18 mouse cellular contexts compared by ENCODE assay signal in the genomic region with DNA sequence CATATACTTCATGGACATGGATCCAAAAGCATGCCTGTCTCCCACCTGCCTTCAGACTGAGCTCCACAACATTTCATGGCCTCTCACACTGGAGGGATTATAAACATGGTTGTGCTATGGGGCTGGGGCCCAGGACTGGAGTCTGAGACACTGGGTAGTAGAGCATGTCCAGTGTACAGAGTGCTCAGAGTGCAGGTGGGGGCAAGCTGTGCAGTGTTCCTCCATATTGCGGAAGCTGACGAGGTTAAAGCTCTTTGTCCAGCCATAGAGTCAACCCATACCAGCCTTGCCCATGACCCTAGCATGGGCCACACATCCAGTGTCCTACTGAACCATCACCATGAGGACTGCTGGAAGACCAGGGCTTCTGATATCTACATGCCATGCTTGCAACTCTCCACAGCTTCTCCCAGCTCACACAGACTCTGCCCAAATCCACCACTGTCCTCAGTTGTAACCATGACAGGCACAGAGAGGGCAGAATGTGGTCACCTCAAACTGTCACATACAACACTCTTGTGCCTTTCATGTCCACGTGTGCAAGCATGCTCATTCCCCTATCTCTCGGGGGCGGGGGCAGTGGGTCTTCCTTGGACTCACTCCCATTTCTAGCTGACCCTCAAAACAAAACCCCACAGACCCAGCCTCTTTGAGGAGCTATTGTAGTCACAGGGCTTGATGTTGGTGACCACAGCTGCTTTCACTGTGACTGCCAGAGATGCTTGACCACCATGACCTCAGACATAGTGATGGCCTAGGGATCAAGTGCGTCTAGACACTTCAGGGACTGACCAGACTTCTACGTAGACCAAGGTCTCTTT. TPM values are rescaled to one million over a fixed set of nuclear protein-coding genes. Genes with fewer than 3 reads are reported as not detected.
DNase-seq lines count a peak whose midpoint lies in the region; ATAC-seq and TF ChIP-seq lines count a peak whose summit lies in the region.
"Had no signal": no experiment of that assay in that cellular context is flagged by ENCODE, and none has a peak within 500 bp of the region (broad histone marks: within the 10 kb centered on the region; RNA-seq: fewer than 3 reads in every experiment).

No protein-coding gene starts in this region.

- TF ChIP-seq POLR2A in bone marrow, adult 2 months (IDR thresholded peaks at IDR 0.05; ENCODE audit: borderline replicate concordance, control insufficient read depth, low read depth, low read length): no peak

- no peaks in the 10 kb centered on the region for H3K27me3 ChIP-seq in kidney, postnatal 0 days (ENCODE audit: insufficient read depth, low read length)
- no peaks in the 10 kb centered on the region for H3K27me3 ChIP-seq in midbrain, embryonic 14.5 days (ENCODE audit: control insufficient read depth, insufficient read depth, low read length)
- no peaks in the 10 kb centered on the region for H3K27me3 ChIP-seq in midbrain, embryonic 10.5 days (ENCODE audit: low read depth, poor library complexity, severe bottlenecking)
- H3K27me3 ChIP-seq: forebrain, embryonic 15.5 days; heart, embryonic 13.5 days; hindbrain, embryonic 15.5 days had no signal

- 83% methylated on average over 7 of the region's 7 CpGs for WGBS in kidney, postnatal 0 days
- 90% methylated on average over 7 of the region's 7 CpGs for WGBS in midbrain, embryonic 14.5 days
- 91% methylated on average over 7 of the region's 7 CpGs for WGBS in midbrain, embryonic 10.5 days
- WGBS in bone marrow, adult 2 months: 80% methylated on average over 7 of the region's 7 CpGs

- DNase-seq in kidney, postnatal 0 days (ENCODE audit: low spot score): no peak
- DNase-seq in kidney, adult 18-20 months: no peak
- no peak for DNase-seq in midbrain, embryonic 14.5 days
- DNase-seq in midbrain, embryonic 10.5 days (ENCODE audit: low spot score): no peak
- DNase-seq in layer of hippocampus, adult 2 months (ENCODE audit: low spot score in 2 of 2): no peak
- no peak for DNase-seq in c-Kit-positive CD71-positive TER-119-positive erythroid progenitor cells, embryonic 14.5 days (ENCODE audit: low spot score)
- DNase-seq: adrenal gland, postnatal 10 days; cerebellum, adult 2 months; cerebellum, postnatal 10 days; gastrocnemius, postnatal 36 days; heart, adult 11 months; heart, postnatal 36 days had no signal

- no peaks in the 10 kb centered on the region for H3K36me3 ChIP-seq in kidney, postnatal 0 days (ENCODE audit: insufficient read depth, low read length)
- H3K36me3 ChIP-seq in midbrain, embryonic 14.5 days (ENCODE audit: control insufficient read depth, insufficient read depth, low read length): no peaks in the 10 kb centered on the region
- H3K36me3 ChIP-seq in midbrain, embryonic 10.5 days: no peaks in the 10 kb centered on the region
- H3K36me3 ChIP-seq: forebrain, embryonic 15.5 days; heart, embryonic 13.5 days; hindbrain, embryonic 15.5 days had no signal

- no peaks in the 10 kb centered on the region for H3K4me1 ChIP-seq in kidney, postnatal 0 days (replicated peaks; ENCODE audit: insufficient read depth, low read length)
- no peaks in the 10 kb centered on the region for H3K4me1 ChIP-seq in midbrain, embryonic 14.5 days (ENCODE audit: control insufficient read depth, insufficient read depth, low read length)
- H3K4me1 ChIP-seq in midbrain, embryonic 10.5 days: no peaks in the 10 kb centered on the region
- peaks cover 6% of the 10 kb centered on the region; the same call in 1 of the 2 replicates for H3K4me1 ChIP-seq in bone marrow, adult 2 months (ENCODE audit: control insufficient read depth, insufficient read depth, low read length)
- H3K4me1 ChIP-seq: forebrain, embryonic 15.5 days; heart, embryonic 13.5 days; hindbrain, embryonic 15.5 days had no signal

- peak; percentile 29; the same call in 1 of the 2 replicates for ATAC-seq in kidney, postnatal 0 days (replicated peaks; ENCODE audit: low FRiP score, low read depth)
- ATAC-seq in midbrain, embryonic 14.5 days (ENCODE audit: low FRiP score, low TSS enrichment): 0 out of 2 replicates have a peak, but pooled peaks have one; percentile 50
- ATAC-seq: CD4-positive, CD25-positive, alpha-beta regulatory T cell, adult 4 months; forebrain, embryonic 15.5 days had no signal

- no peak overlapping the region for H3K27ac ChIP-seq in kidney, postnatal 0 days
- no peak overlapping the region for H3K27ac ChIP-seq in midbrain, embryonic 14.5 days (replicated peaks; ENCODE audit: low read depth, low read length)
- H3K27ac ChIP-seq in midbrain, embryonic 10.5 days (replicated peaks): no peak overlapping the region
- H3K27ac ChIP-seq in bone marrow, adult 2 months (ENCODE audit: control insufficient read depth, insufficient read depth, low read depth, low read length, poor library complexity): peak overlapping the region; percentile 34
- no peak overlapping the region for H3K27ac ChIP-seq in layer of hippocampus, adult 2 months
- H3K27ac ChIP-seq: forebrain, embryonic 15.5 days; heart, embryonic 13.5 days; hindbrain, embryonic 15.5 days had no signal

- no peaks in the 10 kb centered on the region for H3K9me3 ChIP-seq in kidney, postnatal 0 days (replicated peaks; ENCODE audit: low read length)
- no peaks in the 10 kb centered on the region for H3K9me3 ChIP-seq in midbrain, embryonic 14.5 days (ENCODE audit: control insufficient read depth, low read length)
- no peaks in the 10 kb centered on the region for H3K9me3 ChIP-seq in midbrain, embryonic 10.5 days (replicated peaks)
- H3K9me3 ChIP-seq: forebrain, embryonic 15.5 days; heart, embryonic 13.5 days; hindbrain, embryonic 15.5 days had no signal

- no peak overlapping the region for H3K4me3 ChIP-seq in kidney, postnatal 0 days (replicated peaks; ENCODE audit: low read depth, low read length)
- H3K4me3 ChIP-seq in midbrain, embryonic 14.5 days (replicated peaks; ENCODE audit: low read depth, low read length): no peak overlapping the region
- H3K4me3 ChIP-seq in midbrain, embryonic 10.5 days: no peak overlapping the region
- H3K4me3 ChIP-seq in bone marrow, adult 2 months (replicated peaks; ENCODE audit: control insufficient read depth, low read depth, low read length): no peak overlapping the region
- H3K4me3 ChIP-seq in layer of hippocampus, adult 2 months: no peak overlapping the region
- H3K4me3 ChIP-seq: forebrain, embryonic 15.5 days; heart, embryonic 13.5 days; hindbrain, embryonic 15.5 days had no signal

- no peak overlapping the region for H3K9ac ChIP-seq in kidney, postnatal 0 days (ENCODE audit: low read depth, low read length)
- H3K9ac ChIP-seq in midbrain, embryonic 14.5 days (replicated peaks; ENCODE audit: low read length): no peak overlapping the region
- H3K9ac ChIP-seq: forebrain, embryonic 15.5 days; heart, embryonic 13.5 days; hindbrain, embryonic 15.5 days had no signal

- no peak overlapping the region for H3K4me2 ChIP-seq in kidney, postnatal 0 days (ENCODE audit: low read length)
- no peak overlapping the region for H3K4me2 ChIP-seq in midbrain, embryonic 14.5 days (ENCODE audit: low read length)
- H3K4me2 ChIP-seq: forebrain, embryonic 15.5 days; heart, embryonic 13.5 days; hindbrain, embryonic 15.5 days had no signal

- TF ChIP-seq CTCF in kidney, postnatal 0 days (IDR thresholded peaks at IDR 0.05; ENCODE audit: low read depth): no peak
- TF ChIP-seq CTCF in bone marrow, adult 2 months (IDR thresholded peaks at IDR 0.05; ENCODE audit: control insufficient read depth, insufficient read depth, low read length): no peak
- no peak for TF ChIP-seq CTCF in layer of hippocampus, adult 2 months (conservative IDR thresholded peaks at IDR 0.05)

RNA-seq across cellular contexts. Expression of a gene that starts 55.9 kb away (rescaled TPM):
- polyA plus RNA-seq in kidney, postnatal 0 days (2015; fragmentation: Nextera tagmentation; extraction: Ambion mirVana): 6.4 and 6.9 TPM in 2 replicates
- polyA plus RNA-seq in midbrain, embryonic 14.5 days (2014; fragmentation: Nextera tagmentation; extraction: Ambion mirVana): 24.5 and 61.9 TPM in 2 replicates
- polyA plus RNA-seq in midbrain, embryonic 10.5 days (2016; fragmentation: Nextera tagmentation; extraction: Ambion mirVana): 19.0 and 22.0 TPM in 2 replicates
- not detected in 2 replicates for polyA plus RNA-seq in bone marrow, adult 2 months (2011; ENCODE audit: insufficient read depth, insufficient read length, low replicate concordance, missing spikeins)
- 10 to 100 TPM; 19.7 to 20.7 TPM for total RNA-seq in layer of hippocampus, adult 2 months (2021)
- total RNA-seq: gastrocnemius, adult 8-10 months; heart, postnatal 36 days had no signal
- polyA plus RNA-seq: CD4-positive, CD25-positive, alpha-beta regulatory T cell, adult 4 months had no signal
